Mouse (Mus musculus) stomach, postnatal 0 days (tissue): ENCODE results near the gene Gramd4. TPM values are rescaled to one million over a fixed set of nuclear protein-coding genes. Genes with fewer than 3 reads are reported as not detected.
"Not testable (repeated sequence)": the region's sequence is repeated elsewhere in the genome, so short reads cannot be mapped to it uniquely, and the experiment has no call there.

ENCODE experiments used
- ATAC-seq: fragments of 200-750 bp; cut with Nextera tagmentation; 2 replicates; pipeline ENCODE4 v1.8.0; 2017; ENCODE audit not compliant: low FRiP score, low TSS enrichment
- DNase-seq: peaks from one replicate; pipeline ENCODE4 v3.0.0-alpha.2; 2016; ENCODE audit warnings: low spot score
- H3K27ac ChIP-seq: fragments of 300-500 bp; sonication (generic); replicated peaks from 2 replicates; pipeline ENCODE4 v1.5.1; 2014; ENCODE audit warnings: mild to moderate bottlenecking, control low read depth
- H3K27me3 ChIP-seq: fragments of 300-500 bp; sonication (generic); 2 replicates; pipeline ENCODE4 v1.6.1; 2014; ENCODE audit warnings: low read length; ENCODE audit not compliant: control insufficient read depth, insufficient read depth
- H3K36me3 ChIP-seq: fragments of 300-500 bp; sonication (generic); 2 replicates; pipeline ENCODE4 v1.6.1; 2014; ENCODE audit warnings: low read length, mixed read lengths; ENCODE audit not compliant: control insufficient read depth, insufficient read depth
- H3K4me1 ChIP-seq: fragments of 300-500 bp; sonication (generic); replicated peaks from 2 replicates; pipeline ENCODE4 v1.6.1; 2014; ENCODE audit warnings: antibody characterized with exemption; ENCODE audit not compliant: control insufficient read depth, insufficient read depth
- H3K4me2 ChIP-seq: fragments of 300-500 bp; sonication (generic); replicated peaks from 2 replicates; pipeline ENCODE4 v1.6.1; 2014; ENCODE audit warnings: low read depth, mild to moderate bottlenecking, control low read depth, moderate library complexity
- H3K4me3 ChIP-seq: fragments of 300-500 bp; sonication (generic); 2 replicates; pipeline ENCODE4 v1.5.1; 2014; ENCODE audit warnings: low read depth, low read length, control low read depth
- H3K9ac ChIP-seq: fragments of 300-500 bp; sonication (generic); 2 replicates; pipeline ENCODE4 v1.6.1; 2014; ENCODE audit warnings: mild to moderate bottlenecking, low read length, control low read depth, mixed read lengths
- H3K9me3 ChIP-seq: fragments of 300-500 bp; sonication (generic); 2 replicates; pipeline ENCODE4 v1.6.1; 2016; ENCODE audit warnings: low read length; ENCODE audit not compliant: control insufficient read depth
- CTCF ChIP-seq: IDR thresholded peaks from 2 replicates; pipeline ENCODE4 v1.5.1; 2016; ENCODE audit warnings: antibody characterized with exemption, low read depth, mild to moderate bottlenecking, moderate library complexity
- EP300 ChIP-seq: optimal IDR thresholded peaks from 2 replicates; pipeline ENCODE3; 2016; ENCODE audit warnings: antibody characterized with exemption
- WGBS: fragments of 180-500 bp; shearing (Covaris S2); extraction: QIAGEN DNeasy Blood & Tissue Kit; methylation state at CpG from one replicate; pipeline ENCODE4 v1.1.7; 2014; 5-methylcytosine and 5-hydroxymethylcytosine counted together
- polyA plus RNA-seq: library from polyadenylated mRNA; unstranded; fragments of >200 nt; fragmentation: Nextera tagmentation; extraction: Ambion mirVana; gene quantifications from 2 replicates; pipeline ENCODE4 v1.2.1, GENCODE M21; 2015

Gramd4 gene
- polyA plus RNA-seq, 1 experiment from 2014 or later: 11.1 TPM

DNA sequence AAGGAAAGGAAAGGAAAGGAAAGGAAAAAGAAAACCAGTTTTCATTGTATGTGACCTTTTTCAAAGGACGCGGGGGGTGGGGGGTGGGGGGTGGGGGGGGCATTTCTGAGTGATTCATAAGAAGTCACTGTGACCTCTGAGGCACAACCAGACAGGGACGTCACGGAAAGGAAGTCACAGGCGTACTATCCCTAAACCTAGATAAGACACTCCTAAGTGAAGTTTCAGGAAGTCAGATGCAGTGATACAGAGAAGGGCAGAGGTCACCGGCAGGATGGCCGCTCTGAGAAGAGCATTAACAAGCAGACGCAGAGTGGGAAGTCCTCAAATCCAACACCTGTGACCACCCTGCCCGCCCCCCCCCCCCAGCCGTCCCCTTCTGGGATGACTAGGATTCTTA, 103.4 kb downstream of the Gramd4 start:
- DNase-seq (no peak), ATAC-seq (no peak)
- 74% methylated on average over 10 of the region's 10 CpGs for WGBS
- Histone ChIP-seq H3K9me3 (no peaks in the 10 kb centered on the region), H3K4me2 (no peak overlapping the region), H3K4me1 (no peaks in the 10 kb centered on the region), H3K27me3 (no peaks in the 10 kb centered on the region), H3K9ac (no peak overlapping the region), H3K36me3 (peaks cover 5% of the 10 kb centered on the region), H3K27ac (no peak overlapping the region), H3K4me3 (no peak overlapping the region)
- TF ChIP-seq EP300 (no peak), CTCF (no peak)

DNA sequence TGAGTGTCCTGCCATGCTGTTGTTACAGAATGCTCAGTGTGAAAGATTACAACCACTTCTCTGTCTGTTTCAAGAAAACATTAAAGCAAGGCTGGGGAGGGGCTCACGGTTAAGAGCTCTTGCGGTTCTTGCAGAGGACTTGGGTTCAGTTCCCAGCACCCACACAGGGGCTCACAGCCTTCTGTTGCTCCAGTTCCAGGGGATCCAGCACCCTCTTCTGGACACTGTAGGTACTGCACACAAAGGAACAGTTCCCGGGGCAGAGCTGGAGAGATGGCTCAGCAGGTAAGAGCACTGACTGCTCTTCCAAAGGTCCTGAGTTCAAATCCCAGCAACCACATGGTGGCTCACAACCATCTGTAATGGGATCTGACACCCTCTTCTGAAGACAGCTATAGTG, 104.3 kb downstream of the Gramd4 start:
- not testable (repeated sequence) for H3K9me3 ChIP-seq, H3K27me3 ChIP-seq, H3K4me2 ChIP-seq, H3K27ac ChIP-seq, ATAC-seq, DNase-seq, H3K4me1 ChIP-seq, H3K9ac ChIP-seq, H3K36me3 ChIP-seq, H3K4me3 ChIP-seq
- 95% methylated on average over 3 of the region's 3 CpGs for WGBS
- peak; percentile 48 for TF ChIP-seq CTCF

DNA sequence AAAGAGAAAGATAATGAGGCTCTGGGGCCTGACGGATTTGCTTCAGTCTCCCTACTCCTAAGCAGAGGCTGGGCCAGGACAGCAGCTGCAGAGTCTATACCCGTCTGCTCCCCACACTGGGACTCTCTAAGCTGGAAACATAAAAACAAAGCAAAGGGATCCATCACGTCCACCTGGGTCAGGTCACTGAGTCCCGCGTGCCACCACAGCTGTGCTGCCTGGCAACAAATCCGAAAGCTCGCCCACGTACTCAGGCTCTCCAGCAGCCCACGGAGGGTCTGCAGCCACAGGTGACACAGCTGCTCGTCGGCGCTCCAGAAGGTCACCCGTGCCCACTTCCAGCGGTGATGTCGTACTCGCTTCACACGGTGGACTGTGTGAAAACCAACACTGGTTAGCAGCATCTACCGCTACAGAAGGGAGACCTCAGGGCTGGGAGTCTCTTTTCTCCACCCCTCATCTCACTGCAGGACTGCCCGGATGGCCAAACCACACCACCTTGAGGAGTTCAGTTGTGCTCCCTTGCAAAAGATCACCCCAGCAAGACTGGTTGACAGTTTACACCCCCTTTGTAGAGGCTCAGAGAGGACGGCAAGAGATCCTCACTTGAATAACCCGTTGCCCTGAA, 107.3 kb downstream of the Gramd4 start:
- DNase-seq: no peak
- ATAC-seq: no peak

DNA sequence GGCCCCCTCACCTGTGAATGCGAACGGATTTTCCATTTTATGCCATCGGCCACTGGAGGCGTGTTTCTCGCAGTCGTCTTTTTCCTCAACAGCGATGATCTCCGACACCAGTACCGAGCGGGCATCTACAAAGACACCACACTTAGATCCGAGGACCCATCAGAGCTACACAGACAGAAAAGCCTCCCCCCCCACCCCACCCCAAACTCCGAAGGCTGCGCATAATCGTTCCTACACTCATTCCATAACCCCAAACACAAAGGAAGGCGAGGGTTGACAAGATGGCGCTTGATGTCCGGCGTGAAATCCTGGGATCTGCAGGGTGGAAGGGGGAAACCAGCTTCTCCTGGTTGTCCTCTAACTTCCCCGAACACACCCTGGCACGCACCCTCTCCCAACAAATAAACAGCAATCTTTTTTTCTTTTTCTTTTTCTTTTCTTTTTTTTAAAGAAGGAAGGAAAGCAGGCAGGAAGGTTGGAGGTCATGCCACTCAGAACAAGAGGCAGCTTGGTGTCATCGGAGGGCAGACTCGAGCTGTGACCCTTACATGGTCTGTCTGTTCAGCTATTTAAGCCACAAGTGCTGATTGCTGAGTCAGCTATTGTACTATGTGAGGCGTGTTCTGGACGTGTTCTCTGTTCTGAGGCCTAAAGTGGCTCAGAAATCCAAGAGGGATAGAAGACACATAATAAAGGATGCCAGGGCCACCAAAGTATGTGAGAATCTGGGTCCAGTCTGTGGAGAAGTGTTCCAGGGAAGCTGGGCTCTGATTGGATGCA, 108.5 kb downstream of the Gramd4 start:
- Histone ChIP-seq H3K27me3 (no peaks in the 10 kb centered on the region), H3K27ac (no peak overlapping the region), H3K4me1 (peaks cover 5% of the 10 kb centered on the region; the same call in 1 of the 2 replicates), H3K4me2 (no peak overlapping the region), H3K36me3 (no peaks in the 10 kb centered on the region), H3K4me3 (no peak overlapping the region), H3K9ac (no peak overlapping the region), H3K9me3 (no peaks in the 10 kb centered on the region)
- no peak for DNase-seq
- 87% methylated on average over 24 of the region's 24 CpGs for WGBS
- no peak for ATAC-seq
- TF ChIP-seq EP300: no peak
- TF ChIP-seq CTCF: no peak

More for the DNA sequence above, 107.3 kb downstream of the Gramd4 start:
- H3K9me3 ChIP-seq: no peaks in the 10 kb centered on the region
- no peaks in the 10 kb centered on the region for H3K36me3 ChIP-seq
- TF ChIP-seq CTCF (no peak), EP300 (no peak)
- no peaks in the 10 kb centered on the region for H3K27me3 ChIP-seq
- peaks cover 5% of the 10 kb centered on the region; the same call in 1 of the 2 replicates for H3K4me1 ChIP-seq
- no peak overlapping the region for H3K27ac ChIP-seq
- no peak overlapping the region for H3K4me2 ChIP-seq
- WGBS: 75% methylated on average over 21 of the region's 21 CpGs
- no peak overlapping the region for H3K4me3 ChIP-seq
- H3K9ac ChIP-seq: no peak overlapping the region

DNA sequence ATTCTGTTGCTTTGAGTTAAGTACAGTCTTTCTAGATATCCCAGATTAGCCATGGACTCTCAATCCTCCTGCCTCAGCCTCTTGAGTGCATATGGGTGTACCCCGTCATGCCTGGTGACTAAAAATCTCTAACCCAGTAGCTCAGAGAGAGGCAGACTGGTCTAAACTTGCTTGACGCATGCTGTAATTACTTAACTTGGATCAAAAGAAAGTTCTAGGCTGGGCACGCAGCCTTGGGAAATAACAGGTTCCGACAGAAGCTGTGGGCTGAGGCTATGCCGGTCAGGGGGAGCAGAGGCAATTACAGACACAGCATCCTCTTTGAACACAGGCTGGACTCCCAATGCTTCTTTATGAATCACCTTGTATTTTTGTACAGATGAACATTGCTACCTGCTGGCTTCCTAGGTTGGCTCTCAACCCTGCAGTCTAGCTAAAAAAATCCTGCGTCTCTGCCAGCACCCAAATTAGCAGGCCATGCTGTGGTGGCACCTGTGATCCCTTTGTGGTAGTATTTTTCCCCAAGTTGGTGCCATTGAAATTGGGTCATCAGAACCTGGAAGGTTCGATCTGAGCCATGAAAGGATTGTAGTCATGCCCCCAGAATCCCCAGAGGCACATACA, 109.6 kb downstream of the Gramd4 start:
- H3K9ac ChIP-seq: no peak overlapping the region
- 74% methylated on average over 7 of the region's 7 CpGs for WGBS
- H3K36me3 ChIP-seq: no peaks in the 10 kb centered on the region
- no peak overlapping the region for H3K4me2 ChIP-seq
- no peak overlapping the region for H3K27ac ChIP-seq
- ATAC-seq (no peak), DNase-seq (no peak)
- no peaks in the 10 kb centered on the region for H3K27me3 ChIP-seq
- no peak overlapping the region for H3K4me3 ChIP-seq
- no peaks in the 10 kb centered on the region for H3K9me3 ChIP-seq
- H3K4me1 ChIP-seq: peaks cover 5% of the 10 kb centered on the region; the same call in 1 of the 2 replicates
- no peak for TF ChIP-seq CTCF
- TF ChIP-seq EP300: no peak
